Mouse (Mus musculus) neural tube, embryonic 15.5 days (tissue): ENCODE results near the gene Ptchd4. TPM values are rescaled to one million over a fixed set of nuclear protein-coding genes. Genes with fewer than 3 reads are reported as not detected.

Source experiments
- ATAC-seq: fragments of 200-750 bp; cut with Nextera tagmentation; 2 replicates; pipeline ENCODE4 v1.8.0; 2017; ENCODE audit warnings: mild to moderate bottlenecking, moderate TSS enrichment, moderate library complexity; ENCODE audit not compliant: low FRiP score
- H3K27ac ChIP-seq: fragments of 300-500 bp; sonication (generic); replicated peaks from 2 replicates; pipeline ENCODE4 v1.5.1; 2015; ENCODE audit warnings: mild to moderate bottlenecking, inconsistent platforms
- H3K27me3 ChIP-seq: fragments of 300-500 bp; sonication (generic); replicated peaks from 2 replicates; pipeline ENCODE4 v1.6.1; 2015; ENCODE audit warnings: inconsistent platforms
- H3K36me3 ChIP-seq: fragments of 300-500 bp; sonication (generic); 2 replicates; pipeline ENCODE4 v1.6.1; 2015; ENCODE audit warnings: inconsistent platforms
- H3K4me1 ChIP-seq: fragments of 300-500 bp; sonication (generic); 2 replicates; pipeline ENCODE4 v1.6.1; 2015; ENCODE audit warnings: inconsistent platforms
- H3K4me2 ChIP-seq: fragments of 300-500 bp; sonication (generic); 2 replicates; pipeline ENCODE4 v1.6.1; 2015; ENCODE audit warnings: inconsistent platforms, mild to moderate bottlenecking, moderate library complexity
- H3K4me3 ChIP-seq: fragments of 300-500 bp; sonication (generic); replicated peaks from 2 replicates; pipeline ENCODE4 v1.5.1; 2015; ENCODE audit warnings: mild to moderate bottlenecking, inconsistent platforms
- H3K9ac ChIP-seq: fragments of 300-500 bp; sonication (generic); replicated peaks from 2 replicates; pipeline ENCODE4 v1.6.1; 2015; ENCODE audit warnings: mild to moderate bottlenecking, inconsistent platforms
- H3K9me3 ChIP-seq: fragments of 300-500 bp; sonication (generic); replicated peaks from 2 replicates; pipeline ENCODE4 v1.6.1; 2016; ENCODE audit warnings: inconsistent platforms
- WGBS: fragments of 180-500 bp; shearing (Covaris S2); methylation state at CpG from one replicate; pipeline ENCODE4 v1.1.7; 2015; ENCODE audit warnings: mixed read lengths; 5-methylcytosine and 5-hydroxymethylcytosine counted together
- polyA plus RNA-seq: library from polyadenylated mRNA; unstranded; fragments of >200 nt; fragmentation: Nextera tagmentation; extraction: Ambion mirVana; gene quantifications from 2 replicates; pipeline ENCODE4 v1.2.1, GENCODE M21; 2015

The Ptchd4 gene
- polyA plus RNA-seq, 1 experiment from 2014 or later: 18.6 TPM

- H3K4me3 ChIP-seq: no peak overlapping the region
- WGBS: 84% methylated on average over 2 of the region's 2 CpGs
- no peak overlapping the region for H3K9ac ChIP-seq
- H3K4me2 ChIP-seq: no peak overlapping the region
- no peak overlapping the region for H3K27ac ChIP-seq
- H3K27me3 ChIP-seq: no peaks in the 10 kb centered on the region
- ATAC-seq: no peak
- H3K4me1 ChIP-seq: no peaks in the 10 kb centered on the region
- no peaks in the 10 kb centered on the region for H3K9me3 ChIP-seq
- H3K36me3 ChIP-seq: no peaks in the 10 kb centered on the region
Observed at GRCm38 (mm10) chr17:42452235-42452634, 136.5 kb downstream of the Ptchd4 start.

- 81% methylated on average over 2 of the region's 2 CpGs for WGBS
- Histone ChIP-seq H3K9ac (no peak overlapping the region), H3K4me1 (no peaks in the 10 kb centered on the region), H3K4me2 (no peak overlapping the region), H3K27me3 (no peaks in the 10 kb centered on the region), H3K27ac (no peak overlapping the region), H3K36me3 (no peaks in the 10 kb centered on the region), H3K4me3 (no peak overlapping the region), H3K9me3 (0 out of 2 replicates have a peak, but pooled peaks cover 3% of the 10 kb centered on the region)
- ATAC-seq: no peak
Observed at GRCm38 (mm10) chr17:42456441-42456840, 140.7 kb downstream of the Ptchd4 start.

GRCm38 (mm10) chr17:42462726-42463125, 147.0 kb downstream of the Ptchd4 start:
- no peak for ATAC-seq
- no peaks in the 10 kb centered on the region for H3K27me3 ChIP-seq
- H3K27ac ChIP-seq: no peak overlapping the region
- no peaks in the 10 kb centered on the region for H3K4me1 ChIP-seq
- H3K4me2 ChIP-seq: no peak overlapping the region
- no peak overlapping the region for H3K9ac ChIP-seq
- H3K9me3 ChIP-seq: 0 out of 2 replicates have a peak, but pooled peaks cover 3% of the 10 kb centered on the region
- no peak overlapping the region for H3K4me3 ChIP-seq
- no peaks in the 10 kb centered on the region for H3K36me3 ChIP-seq

GRCm38 (mm10) chr17:42480173-42480991, 164.6 kb downstream of the Ptchd4 start:
- 72% methylated on average over 5 of the region's 5 CpGs for WGBS
- H3K36me3 ChIP-seq: no peaks in the 10 kb centered on the region
- H3K4me3 ChIP-seq: no peak overlapping the region
- no peaks in the 10 kb centered on the region for H3K4me1 ChIP-seq
- H3K4me2 ChIP-seq: no peak overlapping the region
- no peaks in the 10 kb centered on the region for H3K9me3 ChIP-seq
- ATAC-seq: no peak
- H3K9ac ChIP-seq: no peak overlapping the region
- no peak overlapping the region for H3K27ac ChIP-seq
- H3K27me3 ChIP-seq: no peaks in the 10 kb centered on the region

DNA sequence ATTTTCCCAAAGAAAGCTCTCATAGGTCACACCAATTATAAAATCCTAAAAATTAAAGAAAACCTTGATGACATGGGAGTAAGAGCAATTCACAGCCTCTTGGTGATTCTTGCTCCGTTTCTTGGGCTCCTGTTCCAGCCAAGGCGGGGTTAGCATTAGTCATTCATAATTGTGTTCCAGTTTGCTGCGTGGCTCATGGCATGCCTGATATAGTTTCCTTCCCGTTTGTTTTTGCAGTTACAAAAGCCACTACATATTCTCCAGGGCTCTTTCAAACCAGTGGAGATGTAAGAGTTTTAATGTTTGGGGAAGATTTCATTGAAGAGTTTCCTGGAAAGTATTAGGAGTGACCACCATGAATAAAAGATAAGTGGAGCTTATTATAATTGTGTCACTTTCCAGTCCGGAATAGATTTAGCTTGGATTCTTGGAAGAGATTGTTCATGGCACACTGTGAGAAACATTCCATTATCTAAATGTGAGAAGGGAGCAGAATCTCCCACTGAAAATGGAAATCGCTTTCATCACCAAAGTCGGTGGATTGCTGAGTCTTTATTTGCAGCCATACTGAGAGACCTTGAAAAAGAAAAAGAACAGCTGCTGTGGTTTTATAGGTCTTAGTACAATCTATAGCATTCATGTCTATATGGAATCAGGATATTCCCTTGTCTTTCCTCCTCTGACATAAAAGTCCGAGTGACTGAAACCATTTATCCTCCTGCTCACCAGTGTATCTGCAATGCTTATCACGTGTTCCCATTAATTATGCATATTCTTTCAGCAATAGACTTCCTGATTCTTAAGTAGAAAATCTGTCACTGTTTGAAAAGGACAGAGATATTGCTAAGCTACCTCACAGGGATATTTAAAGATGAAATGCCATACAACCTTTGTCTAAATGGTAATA, 193.9 kb downstream of the Ptchd4 start:
- Histone ChIP-seq H3K4me1 (no peaks in the 10 kb centered on the region), H3K4me3 (no peak overlapping the region), H3K4me2 (no peak overlapping the region), H3K27ac (no peak overlapping the region), H3K9me3 (no peaks in the 10 kb centered on the region), H3K36me3 (no peaks in the 10 kb centered on the region), H3K9ac (no peak overlapping the region), H3K27me3 (no peaks in the 10 kb centered on the region)
- WGBS: 64% methylated on average over 9 of the region's 9 CpGs
- ATAC-seq: no peak

DNA sequence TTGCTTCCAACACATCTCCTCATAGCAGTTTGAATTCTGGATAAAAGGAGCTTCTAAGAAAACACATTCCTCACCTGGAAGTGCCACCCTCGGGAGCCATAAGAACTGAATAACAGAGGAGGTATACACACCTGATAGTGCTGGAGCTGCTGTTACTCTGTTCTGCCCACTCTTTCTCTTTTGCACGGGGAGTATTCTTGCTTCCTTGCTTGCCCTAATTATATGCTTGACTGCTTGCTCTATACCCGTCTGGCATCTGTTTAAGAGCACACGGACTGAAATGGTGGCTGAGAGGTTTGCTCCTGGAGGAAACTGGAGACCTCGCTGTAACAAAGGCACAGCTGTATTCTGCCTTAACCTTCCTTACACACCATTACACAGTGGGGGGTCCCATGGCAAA, 214.4 kb downstream of the Ptchd4 start:
- Histone ChIP-seq H3K9ac (no peak overlapping the region), H3K36me3 (no peaks in the 10 kb centered on the region), H3K27me3 (no peaks in the 10 kb centered on the region), H3K4me2 (no peak overlapping the region), H3K27ac (no peak overlapping the region), H3K4me1 (no peaks in the 10 kb centered on the region; the same call in 1 of the 2 replicates), H3K4me3 (no peak overlapping the region), H3K9me3 (no peaks in the 10 kb centered on the region)
- WGBS: 36% methylated on average over 5 of the region's 5 CpGs
- ATAC-seq: peak; percentile 45; the same call in 1 of the 2 replicates

DNA sequence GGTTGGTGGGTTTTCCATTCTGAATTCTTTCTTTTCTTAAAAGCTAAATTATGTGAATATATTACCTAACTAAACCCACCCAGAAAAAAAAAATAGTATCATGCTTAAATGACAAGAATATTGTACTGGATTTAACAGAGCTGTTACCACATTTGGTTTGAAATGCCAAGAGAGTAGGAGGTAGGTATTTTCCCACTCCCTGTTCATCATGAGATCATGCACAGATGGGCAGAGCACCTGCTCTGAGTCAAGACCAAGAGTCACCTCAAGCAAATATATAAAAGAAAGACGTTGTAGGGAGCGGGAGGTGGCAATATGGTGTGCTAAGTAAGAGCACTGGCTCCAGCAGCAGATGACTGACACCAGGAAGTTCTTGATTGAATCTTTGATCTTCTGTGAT, 233.8 kb downstream of the Ptchd4 start:
- Histone ChIP-seq H3K9ac (no peak overlapping the region), H3K4me3 (no peak overlapping the region), H3K4me1 (no peaks in the 10 kb centered on the region), H3K4me2 (no peak overlapping the region), H3K27me3 (no peaks in the 10 kb centered on the region), H3K27ac (no peak overlapping the region), H3K36me3 (no peaks in the 10 kb centered on the region), H3K9me3 (no peaks in the 10 kb centered on the region)
- WGBS: 97% methylated on average over 2 of the region's 2 CpGs
- no peak for ATAC-seq
